In the genomic region with DNA sequence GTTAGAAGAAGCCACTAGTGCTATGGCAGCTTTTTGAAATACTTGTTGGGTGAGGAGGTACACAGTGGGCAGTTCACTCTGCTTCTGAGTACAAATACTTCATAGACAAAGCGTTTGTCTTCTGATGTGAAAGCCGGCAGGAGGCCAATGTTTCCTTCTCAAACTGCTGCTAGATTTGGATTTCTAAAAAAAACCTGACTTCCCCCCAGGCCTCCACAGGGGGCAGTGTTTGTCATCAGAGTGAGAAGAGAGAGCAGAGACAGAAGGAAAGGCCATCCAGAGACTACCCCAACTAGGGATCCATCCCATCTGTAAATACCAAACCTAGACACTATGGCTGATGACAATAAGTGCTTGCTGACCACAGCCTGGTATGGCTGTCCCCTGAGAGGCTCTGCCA, we compare ENCODE assay signal across 16 mouse cellular contexts.
DNase-seq lines count a peak whose midpoint lies in the region; ATAC-seq and TF ChIP-seq lines count a peak whose summit lies in the region.
"Had no signal": no experiment of that assay in that cellular context is flagged by ENCODE, and none has a peak within 500 bp of the region (broad histone marks: within the 10 kb centered on the region; RNA-seq: fewer than 3 reads in every experiment).

No protein-coding gene starts in this region.

- no peaks in the 10 kb centered on the region for H3K9me3 ChIP-seq in intestine, postnatal 0 days (ENCODE audit: control insufficient read depth)
- H3K9me3 ChIP-seq in intestine, embryonic 15.5 days: no peaks in the 10 kb centered on the region
- no peaks in the 10 kb centered on the region for H3K9me3 ChIP-seq in ES-E14 (ENCODE audit: control insufficient read depth, insufficient read depth, low read depth, low read length)
- no peaks in the 10 kb centered on the region for H3K9me3 ChIP-seq in neural tube, embryonic 15.5 days (replicated peaks)
- H3K9me3 ChIP-seq: embryonic facial prominence, embryonic 12.5 days; kidney, embryonic 15.5 days; megakaryocyte, embryonic 14.5 days; neural tube, embryonic 13.5 days had no signal

- in situ Hi-C loops in ES-E14 (cut with MboI; ENCODE audit: low sequenced_read_pairs in 2 of 2, unreplicated experiment in 2 of 2): no loop called here

- no peaks in the 10 kb centered on the region for H3K4me1 ChIP-seq in intestine, postnatal 0 days (replicated peaks; ENCODE audit: control insufficient read depth, insufficient read depth, low read length)
- H3K4me1 ChIP-seq in intestine, embryonic 15.5 days (replicated peaks): no peaks in the 10 kb centered on the region
- H3K4me1 ChIP-seq in ES-E14 (ENCODE audit: control insufficient read depth in 2 of 2, insufficient read depth in 2 of 2, low read length in 2 of 2, poor library complexity in 1 of 2): peaks cover 1 to 3% of the 10 kb centered on the region in 2 experiments; a peak in 1 of 4 replicates
- no peaks in the 10 kb centered on the region for H3K4me1 ChIP-seq in neural tube, embryonic 15.5 days
- H3K4me1 ChIP-seq: embryonic facial prominence, embryonic 12.5 days; megakaryocyte, embryonic 14.5 days; neural tube, embryonic 13.5 days had no signal

- H3K36me3 ChIP-seq in intestine, postnatal 0 days (ENCODE audit: control insufficient read depth, insufficient read depth): no peaks in the 10 kb centered on the region
- no peaks in the 10 kb centered on the region for H3K36me3 ChIP-seq in intestine, embryonic 15.5 days
- no peaks in the 10 kb centered on the region for H3K36me3 ChIP-seq in ES-E14 (ENCODE audit: control insufficient read depth, insufficient read depth, low read length, poor library complexity, severe bottlenecking)
- no peaks in the 10 kb centered on the region for H3K36me3 ChIP-seq in neural tube, embryonic 15.5 days
- H3K36me3 ChIP-seq: embryonic facial prominence, embryonic 12.5 days; kidney, embryonic 15.5 days; neural tube, embryonic 13.5 days had no signal

- WGBS in intestine, postnatal 0 days: 51% methylated on average over 2 of the region's 2 CpGs
- 50% methylated on average over 2 of the region's 2 CpGs for WGBS in intestine, embryonic 15.5 days
- 76% methylated on average over 2 of the region's 2 CpGs for WGBS in neural tube, embryonic 15.5 days

- TF ChIP-seq CTCF in intestine, postnatal 0 days (IDR thresholded peaks at IDR 0.05; ENCODE audit: low read depth): peak; percentile 25; the same call in 1 of the 2 replicates

- no peak overlapping the region for H3K9ac ChIP-seq in intestine, postnatal 0 days (ENCODE audit: low read depth, low read length)
- H3K9ac ChIP-seq in intestine, embryonic 15.5 days: no peak overlapping the region
- H3K9ac ChIP-seq in ES-E14 (ENCODE audit: insufficient read depth, low read depth, low read length, poor library complexity, severe bottlenecking): no peak overlapping the region
- H3K9ac ChIP-seq in neural tube, embryonic 15.5 days (replicated peaks): no peak overlapping the region
- H3K9ac ChIP-seq: embryonic facial prominence, embryonic 12.5 days; kidney, embryonic 15.5 days; neural tube, embryonic 13.5 days had no signal

- no peak for ATAC-seq in intestine, postnatal 0 days
- ATAC-seq in intestine, embryonic 15.5 days: no peak
- ATAC-seq in neural tube, embryonic 15.5 days (ENCODE audit: low FRiP score): no peak
- ATAC-seq: hindbrain, postnatal 0 days had no signal

- peak; percentile 48 for DNase-seq in lung, postnatal 10 days
- DNase-seq in lung, adult 18-20 months: no peak
- peak; percentile 15 for DNase-seq in ES-E14 (ENCODE audit: low read depth, low spot score)
- DNase-seq in lung, postnatal 36 days: peak; percentile 18
- DNase-seq in left cerebral cortex, postnatal 25 days (ENCODE audit: low spot score in 2 of 2): no peak
- DNase-seq: heart, postnatal 4 days; thymus, adult 18-20 months had no signal

- no peaks in the 10 kb centered on the region for H3K27me3 ChIP-seq in intestine, postnatal 0 days (replicated peaks; ENCODE audit: control insufficient read depth, insufficient read depth, low read length)
- H3K27me3 ChIP-seq in intestine, embryonic 15.5 days (replicated peaks): no peaks in the 10 kb centered on the region
- no peaks in the 10 kb centered on the region for H3K27me3 ChIP-seq in neural tube, embryonic 15.5 days (replicated peaks)
- H3K27me3 ChIP-seq: embryonic facial prominence, embryonic 12.5 days; megakaryocyte, embryonic 14.5 days; neural tube, embryonic 13.5 days had no signal

- intact Hi-C loops in left cerebral cortex, postnatal 25 days (cut with DNase I): no loop called here

- H3K27ac ChIP-seq in intestine, postnatal 0 days (ENCODE audit: low read depth, low read length): no peak overlapping the region
- H3K27ac ChIP-seq in intestine, embryonic 15.5 days: no peak overlapping the region
- H3K27ac ChIP-seq in ES-E14 (ENCODE audit: insufficient read depth, low read depth, low read length, poor library complexity, severe bottlenecking): no peak overlapping the region
- no peak overlapping the region for H3K27ac ChIP-seq in neural tube, embryonic 15.5 days (replicated peaks)
- H3K27ac ChIP-seq: embryonic facial prominence, embryonic 12.5 days; hindbrain, postnatal 0 days; kidney, embryonic 15.5 days; neural tube, embryonic 13.5 days had no signal

- H3K4me2 ChIP-seq in intestine, postnatal 0 days (replicated peaks; ENCODE audit: low read depth): no peak overlapping the region
- no peak overlapping the region for H3K4me2 ChIP-seq in intestine, embryonic 15.5 days (replicated peaks)
- H3K4me2 ChIP-seq in neural tube, embryonic 15.5 days: no peak overlapping the region
- H3K4me2 ChIP-seq: embryonic facial prominence, embryonic 12.5 days; kidney, embryonic 15.5 days; liver, embryonic 11.5 days; neural tube, embryonic 13.5 days had no signal

- no peak overlapping the region for H3K4me3 ChIP-seq in intestine, postnatal 0 days (ENCODE audit: low read depth, low read length)
- no peak overlapping the region for H3K4me3 ChIP-seq in intestine, embryonic 15.5 days (replicated peaks)
- no peak overlapping the region for H3K4me3 ChIP-seq in ES-E14 (ENCODE audit: insufficient read depth in 1 of 2, low read depth in 1 of 2, low read length in 2 of 2, poor library complexity in 1 of 2, severe bottlenecking in 1 of 2)
- H3K4me3 ChIP-seq in neural tube, embryonic 15.5 days (replicated peaks): no peak overlapping the region
- H3K4me3 ChIP-seq: embryonic facial prominence, embryonic 12.5 days; kidney, embryonic 15.5 days; megakaryocyte, embryonic 14.5 days; neural tube, embryonic 13.5 days had no signal

TF ChIP-seq in ES-E14, 5 proteins besides CTCF, POLR2A, EP300 and RAD21:
- no peak for TF ChIP-seq HCFC1 (IDR thresholded peaks at IDR 0.05; ENCODE audit: borderline replicate concordance, insufficient read depth, low read length)
- TF ChIP-seq ZC3H11A (IDR thresholded peaks at IDR 0.05; ENCODE audit: borderline replicate concordance, low read depth, low read length): no peak
- no peak for TF ChIP-seq MAFK (IDR thresholded peaks at IDR 0.05; ENCODE audit: insufficient read depth, low read depth, low read length)
- no peak for TF ChIP-seq CHD2 (IDR thresholded peaks at IDR 0.05; ENCODE audit: low read depth, low read length)
- TF ChIP-seq ZNF384 (IDR thresholded peaks at IDR 0.05; ENCODE audit: low read depth, low read length): no peak; the same call in 1 of the 2 replicates

Comparison
In these comparisons a context has a peak if more than half of its experiments do, and no peak if none do; other contexts are left out.
1. DNase-seq: peak in lung, postnatal 10 days (single experiment), ES-E14 (single experiment) and lung, postnatal 36 days (single experiment); none in lung, adult 18-20 months (0 of 2) and left cerebral cortex, postnatal 25 days (0 of 2).